Mouse (Mus musculus) kidney, embryonic 14.5 days (tissue): ENCODE results near the gene Tubb5. TPM values are rescaled to one million over a fixed set of nuclear protein-coding genes. Genes with fewer than 3 reads are reported as not detected.
"Not testable (repeated sequence)": the region's sequence is repeated elsewhere in the genome, so short reads cannot be mapped to it uniquely, and the experiment has no call there.

Experiments used
- ATAC-seq: fragments of 200-750 bp; cut with Nextera tagmentation; 2 replicates; pipeline ENCODE4 v1.8.0; 2017; ENCODE audit warnings: moderate number of reproducible peaks, mild to moderate bottlenecking, moderate TSS enrichment, moderate library complexity; ENCODE audit not compliant: low FRiP score, low TSS enrichment
- H3K27ac ChIP-seq: fragments of 300-500 bp; sonication (generic); 2 replicates; pipeline ENCODE4 v1.5.1; 2014; ENCODE audit warnings: low read depth, mild to moderate bottlenecking, low read length, moderate library complexity, mixed read lengths
- H3K27me3 ChIP-seq: fragments of 300-500 bp; sonication (generic); 2 replicates; pipeline ENCODE4 v1.6.1; 2014; ENCODE audit warnings: mild to moderate bottlenecking, low read length; ENCODE audit not compliant: control insufficient read depth, insufficient read depth
- H3K36me3 ChIP-seq: fragments of 300-500 bp; sonication (generic); 2 replicates; pipeline ENCODE4 v1.6.1; 2014; ENCODE audit warnings: low read length, mixed read lengths; ENCODE audit not compliant: control insufficient read depth, insufficient read depth
- H3K4me1 ChIP-seq: fragments of 300-500 bp; sonication (generic); 2 replicates; pipeline ENCODE4 v1.6.1; 2014; ENCODE audit warnings: low read length, mixed read lengths; ENCODE audit not compliant: control insufficient read depth, insufficient read depth
- H3K4me2 ChIP-seq: fragments of 300-500 bp; sonication (generic); replicated peaks from 2 replicates; pipeline ENCODE4 v1.6.1; 2014; ENCODE audit warnings: low read depth, mild to moderate bottlenecking, low read length
- H3K4me3 ChIP-seq: fragments of 300-500 bp; sonication (generic); 2 replicates; pipeline ENCODE4 v1.5.1; 2014; ENCODE audit warnings: mild to moderate bottlenecking, low read length
- H3K9ac ChIP-seq: fragments of 300-500 bp; sonication (generic); 2 replicates; pipeline ENCODE4 v1.6.1; 2014; ENCODE audit warnings: low read depth, mild to moderate bottlenecking, low read length, moderate library complexity
- H3K9me3 ChIP-seq: fragments of 300-500 bp; sonication (generic); 2 replicates; pipeline ENCODE4 v1.6.1; 2016; ENCODE audit warnings: low read length; ENCODE audit not compliant: control insufficient read depth
- WGBS: fragments of 180-500 bp; shearing (Covaris S2); extraction: QIAGEN DNeasy Blood & Tissue Kit; methylation state at CpG from one replicate; pipeline ENCODE4 v1.1.7; 2014; 5-methylcytosine and 5-hydroxymethylcytosine counted together
- polyA plus RNA-seq: library from polyadenylated mRNA; unstranded; fragments of >200 nt; fragmentation: Nextera tagmentation; extraction: Ambion mirVana; gene quantifications from 2 replicates; pipeline ENCODE4 v1.2.1, GENCODE M21; 2014

The Tubb5 gene
- polyA plus RNA-seq, 1 experiment from 2014 or later = 1,103 TPM

DNA sequence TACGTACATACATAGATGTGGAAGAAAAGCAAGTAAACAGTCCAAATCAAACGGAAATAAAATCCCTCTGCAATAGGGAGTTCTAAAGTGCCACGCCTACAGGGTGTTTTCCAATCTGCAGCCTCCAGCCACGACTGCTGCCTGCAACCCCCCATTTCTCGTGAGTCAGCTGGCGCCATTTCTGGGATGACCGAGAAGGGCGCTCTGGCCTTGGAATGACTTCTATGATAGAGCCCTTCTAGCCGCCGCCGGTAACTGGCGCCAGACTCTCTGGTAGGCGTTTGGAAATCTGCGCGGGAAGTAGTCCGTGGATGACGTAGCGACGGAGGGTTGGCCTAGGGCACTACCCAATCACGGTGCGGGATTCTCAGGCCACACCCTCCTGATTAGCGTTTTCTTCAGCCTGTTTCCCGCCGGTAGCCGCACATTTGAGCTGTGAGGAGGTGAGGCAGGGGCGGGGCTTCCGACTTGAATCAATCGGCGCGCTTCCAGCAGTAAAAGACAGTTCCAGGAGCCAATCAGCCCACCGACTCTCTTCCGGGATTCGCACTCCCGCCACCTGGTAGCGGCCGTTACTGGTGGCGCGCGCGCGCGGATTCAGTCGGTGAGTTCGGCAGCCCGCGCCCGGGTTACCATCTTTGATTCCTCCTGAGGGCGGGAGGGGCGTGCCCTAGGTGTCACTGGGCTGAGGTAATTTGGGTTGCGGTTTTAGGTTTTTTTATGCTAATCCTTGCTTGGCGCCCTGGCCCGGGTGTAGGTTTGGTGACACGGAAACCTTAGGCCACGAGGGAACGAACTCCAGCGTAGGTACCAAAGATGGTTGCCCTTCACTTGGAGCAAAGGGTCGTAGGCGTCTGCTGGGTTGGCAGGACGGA lies 3.2 kb upstream of the Tubb5 start, which contains the start of gene Mdc1:
TSS of gene Mdc1 (plus strand) at position 440 of the 875 bp plus-strand sequence.
- Histone ChIP-seq H3K4me3 (peak within 1 kb of the TSS; percentile 58), H3K36me3 (peaks cover 24% of the 10 kb centered on the region), H3K4me2 (peak within 1 kb of the TSS; percentile 74), H3K4me1 (peaks cover 16% of the 10 kb centered on the region; the same call in 1 of the 2 replicates), H3K27me3 (no peaks in the 10 kb centered on the region), H3K9me3 (no peaks in the 10 kb centered on the region), H3K27ac (peak within 1 kb of the TSS; percentile 65), H3K9ac (peak within 1 kb of the TSS; percentile 67)
- WGBS = under 1% methylated on average over 59 of the region's 59 CpGs
- ATAC-seq = peak; percentile 91

DNA sequence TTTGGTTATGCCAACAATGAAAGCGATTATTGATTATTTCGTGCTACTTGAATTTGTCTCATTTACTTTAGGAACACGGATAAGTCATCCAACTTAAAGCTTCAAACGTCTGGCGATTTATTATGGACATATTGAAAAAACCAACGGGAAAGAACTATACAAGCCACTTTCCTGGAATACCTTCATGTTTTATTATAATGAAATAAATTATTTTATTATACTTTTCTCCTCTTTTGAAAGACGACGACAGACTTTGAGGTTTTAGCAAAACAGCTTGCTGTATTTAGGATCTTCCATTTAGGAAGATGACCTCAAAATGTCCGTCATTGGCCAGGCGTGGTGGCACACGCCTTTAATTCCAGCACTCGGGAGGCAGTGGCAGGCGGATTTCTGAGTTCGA lies 2.5 kb upstream of the Tubb5 start:
- H3K27me3 ChIP-seq = no peaks in the 10 kb centered on the region
- 56% methylated on average over 14 of the region's 14 CpGs for WGBS

DNA sequence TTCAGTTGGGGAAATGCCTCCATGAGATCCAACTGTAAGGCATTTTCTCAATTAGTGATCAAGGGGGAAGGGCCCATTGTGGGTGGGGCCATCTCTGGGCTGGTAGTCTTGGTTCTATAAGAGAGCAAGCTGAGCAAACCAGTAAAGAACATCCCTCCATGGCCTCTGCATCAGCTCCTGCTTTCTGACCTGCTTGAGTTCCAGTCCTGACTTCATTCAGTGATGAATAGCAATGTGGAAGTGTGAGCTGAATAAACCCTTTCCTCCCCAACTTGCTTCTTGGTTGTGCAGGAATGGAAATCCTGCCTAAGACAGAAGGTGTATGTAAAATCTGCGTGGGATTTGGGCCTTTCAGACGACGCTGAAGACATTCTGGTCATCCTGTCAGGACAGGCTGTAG lies 896 bp upstream of the Tubb5 start:
- H3K4me3 ChIP-seq = peak overlapping the region; percentile 91
- H3K27me3 ChIP-seq, ATAC-seq, H3K9me3 ChIP-seq: not testable (repeated sequence)
- H3K4me2 ChIP-seq = peak overlapping the region; percentile 52
- H3K27ac ChIP-seq = peak overlapping the region; percentile 86
- H3K9ac ChIP-seq = peak overlapping the region; percentile 61; the same call in 1 of the 2 replicates
- peaks cover 34% of the 10 kb centered on the region for H3K4me1 ChIP-seq
- H3K36me3 ChIP-seq = peaks cover 30% of the 10 kb centered on the region
- 39% methylated on average over 3 of the region's 3 CpGs for WGBS

More for the DNA sequence above, 2.5 kb upstream of the Tubb5 start:
- peak overlapping the region; percentile 37 for H3K4me2 ChIP-seq
- H3K4me1 ChIP-seq = peaks cover 21% of the 10 kb centered on the region
- no peaks in the 10 kb centered on the region for H3K9me3 ChIP-seq
- peak overlapping the region; percentile 40; the same call in 1 of the 2 replicates for H3K9ac ChIP-seq
- ATAC-seq = no peak
- H3K27ac ChIP-seq = peak overlapping the region; percentile 10; the same call in 1 of the 2 replicates
- H3K36me3 ChIP-seq = peaks cover 24% of the 10 kb centered on the region
- peak overlapping the region; percentile 58 for H3K4me3 ChIP-seq

DNA sequence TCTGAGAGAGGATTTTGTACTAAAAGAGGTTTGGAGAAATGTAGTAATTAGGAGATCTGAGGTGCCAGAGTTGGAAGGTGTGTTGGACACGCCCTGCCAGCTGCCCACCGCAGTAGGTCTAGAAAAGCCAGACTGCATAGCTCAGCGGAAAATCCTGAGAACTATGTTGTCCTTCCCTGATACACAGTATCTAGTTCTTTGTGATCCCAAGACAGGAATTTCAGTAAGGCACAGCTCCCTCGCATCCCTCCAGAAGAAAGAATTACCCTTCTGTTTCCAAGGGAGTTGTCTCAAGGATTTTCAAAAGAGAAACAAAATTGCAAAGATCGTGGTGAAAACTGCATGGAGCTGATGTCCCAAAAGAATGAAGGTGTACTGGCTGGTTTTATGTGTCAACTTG lies 464 bp upstream of the Tubb5 start:
- peak overlapping the region; percentile 52 for H3K4me2 ChIP-seq
- H3K4me1 ChIP-seq = peaks cover 35% of the 10 kb centered on the region
- peak overlapping the region; percentile 86 for H3K27ac ChIP-seq
- peak overlapping the region; percentile 91 for H3K4me3 ChIP-seq
- no peak for ATAC-seq
- H3K27me3 ChIP-seq = no peaks in the 10 kb centered on the region
- no peaks in the 10 kb centered on the region for H3K9me3 ChIP-seq
- H3K36me3 ChIP-seq = peaks cover 34% of the 10 kb centered on the region
- WGBS = under 1% methylated on average over 5 of the region's 5 CpGs
- H3K9ac ChIP-seq = peak overlapping the region; percentile 61

DNA sequence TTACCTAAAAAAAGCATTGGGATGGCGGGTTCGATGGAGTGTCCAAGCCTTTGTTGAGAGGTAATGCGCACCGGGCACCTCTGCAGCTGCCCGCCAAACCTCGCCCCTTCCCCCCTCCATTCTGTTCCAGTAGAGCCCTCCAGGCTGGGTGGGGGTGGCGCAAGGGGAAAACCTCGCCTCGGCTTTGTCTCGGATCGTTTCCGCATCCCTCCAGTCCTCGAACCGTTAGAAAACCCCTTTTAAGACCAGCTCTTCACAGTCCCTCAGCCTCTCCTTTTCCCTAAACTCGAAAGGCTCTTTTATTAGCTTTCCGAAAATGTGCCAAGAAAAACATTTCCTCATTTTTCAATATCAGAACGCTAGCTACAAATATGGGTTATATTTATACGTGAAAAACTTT lies 619 bp downstream of the Tubb5 start:
- WGBS = under 1% methylated on average over 18 of the region's 18 CpGs
- 0 out of 2 replicates have a peak, but pooled peaks have one; percentile 1 for ATAC-seq
- H3K27ac ChIP-seq = peak overlapping the region; percentile 97
- H3K4me3 ChIP-seq = peak overlapping the region; percentile 91
- peak overlapping the region; percentile 78 for H3K4me2 ChIP-seq
- H3K27me3 ChIP-seq = no peaks in the 10 kb centered on the region
- no peaks in the 10 kb centered on the region for H3K9me3 ChIP-seq
- peaks cover 45% of the 10 kb centered on the region for H3K36me3 ChIP-seq
- peaks cover 28% of the 10 kb centered on the region for H3K4me1 ChIP-seq
- peak overlapping the region; percentile 87 for H3K9ac ChIP-seq

DNA sequence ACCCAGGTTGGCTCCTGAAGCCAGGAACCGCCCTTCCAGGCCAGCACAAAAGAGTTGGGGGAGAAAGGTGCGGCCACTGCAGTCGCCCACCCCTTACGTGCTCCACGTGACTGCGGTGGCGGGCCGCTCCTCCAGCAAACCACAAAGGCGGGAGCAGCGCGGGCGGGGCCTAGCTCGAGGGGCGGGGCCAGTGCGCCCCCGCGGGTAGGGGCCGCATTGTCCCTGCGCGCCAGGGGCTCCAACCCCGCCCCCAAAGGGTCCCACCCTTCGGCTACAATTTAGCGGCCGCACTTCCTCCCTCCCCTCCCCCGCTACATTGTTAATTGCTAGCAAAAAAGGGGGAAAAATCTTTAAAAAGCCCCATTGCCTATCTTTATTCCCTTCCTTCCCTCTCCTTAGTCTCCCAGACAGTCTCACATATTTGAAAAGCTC lies 1.1 kb downstream of the Tubb5 start:
- Histone ChIP-seq H3K4me2 (peak overlapping the region; percentile 78), H3K27ac (peak overlapping the region; percentile 97), H3K4me3 (peak overlapping the region; percentile 91), H3K4me1 (peaks cover 23% of the 10 kb centered on the region), H3K9ac (peak overlapping the region; percentile 87), H3K36me3 (peaks cover 48% of the 10 kb centered on the region), H3K27me3 (no peaks in the 10 kb centered on the region), H3K9me3 (no peaks in the 10 kb centered on the region)
- ATAC-seq = peak; percentile 21
- 0% methylated on average over 24 of the region's 25 CpGs for WGBS

DNA sequence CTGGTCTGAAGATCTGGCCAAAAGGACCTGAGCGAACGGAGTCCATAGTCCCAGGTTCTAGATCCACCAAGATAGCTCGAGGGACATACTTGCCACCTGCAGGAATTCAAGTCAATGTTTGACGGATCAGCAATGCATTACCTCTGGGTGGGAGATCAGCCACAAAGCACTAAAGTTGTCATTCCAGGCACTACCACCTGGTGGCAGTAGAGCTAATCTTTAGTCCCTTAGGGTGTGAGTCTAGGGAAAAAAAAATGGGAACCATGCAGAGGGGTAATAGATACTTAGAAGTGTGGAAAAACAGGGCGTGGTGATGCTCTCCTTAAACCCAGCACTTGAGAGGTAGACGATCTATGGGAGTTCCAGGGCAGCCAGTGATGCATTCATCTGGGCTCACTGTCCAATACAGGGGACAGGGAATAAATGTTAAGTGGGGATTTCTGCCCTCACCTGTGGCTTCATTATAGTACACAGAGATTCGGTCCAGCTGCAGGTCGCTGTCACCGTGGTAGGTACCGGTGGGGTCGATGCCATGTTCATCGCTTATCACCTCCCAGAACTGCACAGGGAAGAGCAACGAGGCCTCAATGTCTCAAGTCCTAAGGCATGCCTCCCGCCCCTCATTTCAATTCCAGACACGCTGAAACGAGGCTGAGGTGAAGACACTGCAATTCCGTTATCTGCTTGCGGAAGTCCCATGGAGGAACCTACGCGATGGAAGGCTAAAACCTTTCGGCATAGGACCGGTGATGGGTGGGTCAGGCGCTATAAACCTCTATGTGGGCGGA lies 1.7 kb downstream of the Tubb5 start:
- Histone ChIP-seq H3K27me3 (no peaks in the 10 kb centered on the region), H3K4me2 (peak overlapping the region; percentile 78), H3K4me3 (peak overlapping the region; percentile 91), H3K36me3 (peaks cover 49% of the 10 kb centered on the region), H3K4me1 (peaks cover 23% of the 10 kb centered on the region), H3K9ac (peak overlapping the region; percentile 87), H3K27ac (peak overlapping the region; percentile 97), H3K9me3 (no peaks in the 10 kb centered on the region)
- no peak for ATAC-seq
- WGBS = 7% methylated on average over 24 of the region's 24 CpGs

DNA sequence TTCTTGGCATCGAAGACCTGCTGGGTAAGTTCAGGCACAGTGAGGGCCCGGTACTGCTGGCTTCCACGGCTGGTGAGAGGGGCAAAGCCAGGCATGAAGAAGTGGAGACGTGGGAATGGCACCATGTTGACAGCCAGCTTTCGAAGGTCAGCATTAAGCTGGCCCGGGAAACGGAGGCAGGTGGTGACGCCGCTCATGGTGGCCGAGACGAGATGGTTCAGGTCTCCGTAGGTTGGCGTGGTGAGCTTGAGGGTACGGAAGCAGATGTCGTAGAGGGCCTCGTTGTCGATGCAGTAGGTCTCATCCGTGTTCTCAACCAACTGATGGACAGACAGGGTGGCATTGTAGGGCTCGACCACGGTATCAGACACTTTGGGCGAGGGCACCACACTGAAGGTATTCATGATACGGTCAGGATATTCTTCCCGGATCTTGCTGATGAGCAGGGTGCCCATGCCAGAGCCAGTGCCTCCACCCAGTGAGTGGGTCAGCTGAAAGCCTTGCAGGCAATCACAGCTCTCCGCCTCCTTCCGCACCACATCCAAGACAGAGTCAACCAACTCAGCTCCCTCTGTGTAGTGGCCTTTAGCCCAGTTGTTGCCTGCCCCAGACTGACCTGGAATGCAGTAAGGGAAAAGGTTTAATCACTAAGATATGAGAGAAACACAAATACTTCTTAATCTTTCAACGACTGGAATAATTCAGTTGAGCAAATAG lies 2.5 kb downstream of the Tubb5 start:
- Histone ChIP-seq H3K9ac (peak overlapping the region; percentile 87), H3K27ac (no peak overlapping the region), H3K4me3 (peak overlapping the region; percentile 91), H3K36me3 (peaks cover 54% of the 10 kb centered on the region), H3K4me1 (peaks cover 23% of the 10 kb centered on the region), H3K9me3 (no peaks in the 10 kb centered on the region), H3K4me2 (peak overlapping the region; percentile 78), H3K27me3 (no peaks in the 10 kb centered on the region)
- ATAC-seq = no peak
- WGBS = 75% methylated on average over 26 of the region's 26 CpGs
